Mouse (Mus musculus): ENCODE data around the gene Bud23.

DNA sequence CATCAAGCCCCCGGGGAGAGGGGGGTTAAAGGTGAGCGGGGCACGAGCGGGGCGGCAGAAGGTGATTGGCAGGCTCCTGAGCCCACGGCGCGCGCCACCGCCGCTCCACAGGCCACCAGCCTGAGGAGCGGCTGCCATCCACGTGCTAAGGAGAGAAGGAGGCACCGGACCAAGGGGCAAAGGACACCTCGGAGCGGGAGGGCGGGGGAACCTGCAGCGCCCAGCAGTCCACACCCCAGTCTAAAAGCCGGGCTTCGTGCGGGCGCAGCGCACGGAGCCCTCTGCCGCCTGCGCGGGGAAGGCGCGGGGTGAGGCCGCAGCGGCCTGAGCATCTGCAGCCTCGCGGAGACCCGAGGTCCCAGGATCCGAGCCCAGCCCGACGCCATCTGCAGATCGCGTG is 24.9 kb upstream of the Bud23 start, which contains the start of gene Mlxipl:
- TF ChIP-seq CTCF (IDR thresholded peaks at IDR 0.05; ENCODE audit: low read depth) (0 out of 2 replicates have a peak, but pooled peaks have one; percentile 5), EP300 (IDR thresholded peaks at IDR 0.05; ENCODE audit: low read depth) (no peak)
